14 mouse cellular contexts compared by ENCODE assay signal in genomic region chr8:115826516-115826915, GRCm38 (mm10).
A peak's percentile ranks its signal among the peaks of the same experiment; 100 is the strongest.
DNase-seq lines count a peak whose midpoint lies in the region; ATAC-seq and TF ChIP-seq lines count a peak whose summit lies in the region.
"Had no signal": no experiment of that assay in that cellular context is flagged by ENCODE, and none has a peak within 500 bp of the region (broad histone marks: within the 10 kb centered on the region; RNA-seq: fewer than 3 reads in every experiment).

No protein-coding gene starts in this region.

- peak overlapping the region; percentile 48 for H3K27ac ChIP-seq in embryonic facial prominence, embryonic 13.5 days
- no peak overlapping the region for H3K27ac ChIP-seq in embryonic facial prominence, embryonic 10.5 days (replicated peaks)
- 0 out of 2 replicates have a peak overlapping the region, but pooled peaks have one; percentile 7 for H3K27ac ChIP-seq in lung, embryonic 15.5 days
- peak overlapping the region; percentile 61; the same call in 1 of the 2 replicates for H3K27ac ChIP-seq in intestine, postnatal 0 days (ENCODE audit: low read depth, low read length)
- H3K27ac ChIP-seq: forebrain, embryonic 13.5 days; liver, embryonic 14.5 days; neural tube, embryonic 15.5 days had no signal

- no peaks in the 10 kb centered on the region for H3K27me3 ChIP-seq in embryonic facial prominence, embryonic 13.5 days
- H3K27me3 ChIP-seq in embryonic facial prominence, embryonic 10.5 days (replicated peaks; ENCODE audit: low read depth, poor library complexity, severe bottlenecking): no peaks in the 10 kb centered on the region
- H3K27me3 ChIP-seq in lung, embryonic 15.5 days: no peaks in the 10 kb centered on the region
- no peaks in the 10 kb centered on the region for H3K27me3 ChIP-seq in intestine, postnatal 0 days (replicated peaks; ENCODE audit: control insufficient read depth, insufficient read depth, low read length)
- H3K27me3 ChIP-seq: forebrain, embryonic 13.5 days; heart, embryonic 13.5 days; neural tube, embryonic 15.5 days had no signal

- H3K36me3 ChIP-seq in embryonic facial prominence, embryonic 13.5 days: no peaks in the 10 kb centered on the region
- no peaks in the 10 kb centered on the region for H3K36me3 ChIP-seq in embryonic facial prominence, embryonic 10.5 days (replicated peaks)
- no peaks in the 10 kb centered on the region for H3K36me3 ChIP-seq in lung, embryonic 15.5 days
- H3K36me3 ChIP-seq in intestine, postnatal 0 days (ENCODE audit: control insufficient read depth, insufficient read depth): no peaks in the 10 kb centered on the region
- H3K36me3 ChIP-seq: heart, embryonic 13.5 days; neural tube, embryonic 15.5 days had no signal

- no peak overlapping the region for H3K4me3 ChIP-seq in embryonic facial prominence, embryonic 13.5 days
- H3K4me3 ChIP-seq in embryonic facial prominence, embryonic 10.5 days: no peak overlapping the region
- no peak overlapping the region for H3K4me3 ChIP-seq in lung, embryonic 15.5 days
- H3K4me3 ChIP-seq in lung, adult 2 months (replicated peaks; ENCODE audit: extremely low read depth, low read depth, low read length): no peak overlapping the region
- no peak overlapping the region for H3K4me3 ChIP-seq in intestine, postnatal 0 days (ENCODE audit: low read depth, low read length)
- H3K4me3 ChIP-seq: forebrain, embryonic 13.5 days; heart, embryonic 13.5 days; neural tube, embryonic 15.5 days had no signal

- no peak for TF ChIP-seq CTCF in lung, adult 2 months (IDR thresholded peaks at IDR 0.05; ENCODE audit: insufficient read depth, low read length)
- no peak for TF ChIP-seq CTCF in intestine, postnatal 0 days (IDR thresholded peaks at IDR 0.05; ENCODE audit: low read depth)

- ATAC-seq in embryonic facial prominence, embryonic 13.5 days (ENCODE audit: insufficient number of reproducible peaks, insufficient read depth, low FRiP score, low TSS enrichment, low read depth): no peak
- ATAC-seq in lung, embryonic 15.5 days (ENCODE audit: borderline replicate concordance, extremely low read depth, low FRiP score, low TSS enrichment): peak; percentile 65; the same call in 1 of the 2 replicates
- ATAC-seq in common myeloid progenitor, adult 5-6 weeks (replicated peaks; ENCODE audit: low read depth, poor library complexity, severe bottlenecking): peak; percentile 92
- ATAC-seq in intestine, postnatal 0 days: no peak
- ATAC-seq: forebrain, embryonic 13.5 days had no signal

- peaks cover 27% of the 10 kb centered on the region for H3K4me1 ChIP-seq in embryonic facial prominence, embryonic 13.5 days
- H3K4me1 ChIP-seq in embryonic facial prominence, embryonic 10.5 days: peaks cover 6% of the 10 kb centered on the region
- H3K4me1 ChIP-seq in lung, embryonic 15.5 days: peaks cover 17% of the 10 kb centered on the region
- H3K4me1 ChIP-seq in lung, adult 2 months (ENCODE audit: control insufficient read depth, insufficient read depth, low read length): no peaks in the 10 kb centered on the region
- H3K4me1 ChIP-seq in intestine, postnatal 0 days (replicated peaks; ENCODE audit: control insufficient read depth, insufficient read depth, low read length): peaks cover 25% of the 10 kb centered on the region
- H3K4me1 ChIP-seq: forebrain, embryonic 13.5 days; neural tube, embryonic 15.5 days had no signal

- TF ChIP-seq POLR2A in lung, adult 2 months (IDR thresholded peaks at IDR 0.05; ENCODE audit: borderline replicate concordance, extremely low read depth, low read depth, low read length): no peak

- 68% methylated on average over 3 of the region's 3 CpGs for WGBS in embryonic facial prominence, embryonic 13.5 days
- WGBS in embryonic facial prominence, embryonic 10.5 days: 79% methylated on average over 3 of the region's 3 CpGs
- 60% methylated on average over 3 of the region's 3 CpGs for WGBS in lung, embryonic 15.5 days
- 48% methylated on average over 3 of the region's 3 CpGs for WGBS in lung, adult 2 months
- WGBS in intestine, postnatal 0 days: 21% methylated on average over 3 of the region's 3 CpGs

- no peak overlapping the region for H3K4me2 ChIP-seq in embryonic facial prominence, embryonic 13.5 days
- H3K4me2 ChIP-seq in lung, embryonic 15.5 days: no peak overlapping the region
- no peak overlapping the region for H3K4me2 ChIP-seq in intestine, postnatal 0 days (replicated peaks; ENCODE audit: low read depth)
- H3K4me2 ChIP-seq: forebrain, embryonic 13.5 days; heart, embryonic 13.5 days; neural tube, embryonic 15.5 days had no signal

- no peak for DNase-seq in embryonic facial prominence, embryonic 10.5 days (ENCODE audit: low spot score)
- DNase-seq in lung, adult 2 months: no peak
- no peak for DNase-seq in spleen, postnatal 4 days (ENCODE audit: low spot score in 2 of 2)
- no peak for DNase-seq in layer of hippocampus, adult 18-20 months (ENCODE audit: low spot score in 2 of 2)
- DNase-seq: adrenal gland, adult 2 months; cerebellum, adult 11-12 months had no signal

- H3K9me3 ChIP-seq in embryonic facial prominence, embryonic 13.5 days: no peaks in the 10 kb centered on the region
- H3K9me3 ChIP-seq in embryonic facial prominence, embryonic 10.5 days: no peaks in the 10 kb centered on the region
- H3K9me3 ChIP-seq in lung, embryonic 15.5 days: no peaks in the 10 kb centered on the region
- H3K9me3 ChIP-seq in intestine, postnatal 0 days (ENCODE audit: control insufficient read depth): no peaks in the 10 kb centered on the region
- H3K9me3 ChIP-seq: forebrain, embryonic 13.5 days; heart, embryonic 13.5 days; neural tube, embryonic 15.5 days had no signal

- H3K9ac ChIP-seq in embryonic facial prominence, embryonic 13.5 days: no peak overlapping the region
- no peak overlapping the region for H3K9ac ChIP-seq in lung, embryonic 15.5 days
- H3K9ac ChIP-seq in intestine, postnatal 0 days (ENCODE audit: low read depth, low read length): no peak overlapping the region
- H3K9ac ChIP-seq: forebrain, embryonic 13.5 days; heart, embryonic 13.5 days; liver, embryonic 14.5 days; neural tube, embryonic 15.5 days had no signal

Comparison
In these comparisons a context has a peak if more than half of its experiments do, and no peak if none do; other contexts are left out.
1. ATAC-seq: peak in lung, embryonic 15.5 days (single experiment) and common myeloid progenitor, adult 5-6 weeks (single experiment); none in embryonic facial prominence, embryonic 13.5 days (single experiment) and intestine, postnatal 0 days (single experiment).